Mouse (Mus musculus): Measurements from ENCODE around the gene Gm20388.

DNA sequence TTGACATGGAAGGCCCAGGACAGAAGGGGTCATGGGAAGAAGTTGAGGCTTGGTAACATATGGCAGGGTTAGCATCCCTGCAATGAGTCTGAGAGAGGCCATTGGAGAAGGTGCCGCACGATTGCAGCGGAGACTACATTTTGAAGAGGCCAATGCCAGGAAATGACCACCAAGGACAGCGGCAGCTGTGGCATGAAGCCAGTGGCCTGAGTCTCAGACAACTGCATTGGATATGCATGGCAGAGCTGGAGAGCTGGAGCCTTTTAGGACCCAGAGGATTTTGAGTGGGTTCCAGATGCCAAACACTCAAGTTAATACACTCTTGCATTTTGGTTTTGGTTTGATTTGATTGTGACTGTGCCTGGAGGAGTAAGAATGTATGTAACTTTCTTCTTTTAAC, 953.0 kb downstream of the Gm20388 start:
- TF ChIP-seq EP300 (IDR thresholded peaks at IDR 0.05; ENCODE audit: insufficient read depth, low read depth, low read length): no peak
- TF ChIP-seq CTCF (IDR thresholded peaks at IDR 0.05; ENCODE audit: low read depth, low read length): no peak

All from ES-Bruce4 (cell line).